Mouse (Mus musculus) kidney, embryonic 14.5 days (tissue): ENCODE results near the gene Kcng1. TPM values are rescaled to one million over a fixed set of nuclear protein-coding genes. Genes with fewer than 3 reads are reported as not detected.

Source experiments
- polyA plus RNA-seq: library from polyadenylated mRNA; unstranded; fragments of >200 nt; fragmentation: Nextera tagmentation; extraction: Ambion mirVana; gene quantifications from 2 replicates; pipeline ENCODE4 v1.2.1, GENCODE M21; 2014

The Kcng1 gene
- polyA plus RNA-seq, 1 experiment from 2014 or later = 0.62 TPM

Other genes starting within 250 kb of the Kcng1 start
- 9.7 and 22.0 TPM in 2 replicates for gene Pard6b, start 200.7 kb downstream of the Kcng1 start, polyA plus RNA-seq
- gene Adnp, start 74.6 kb downstream of the Kcng1 start, polyA plus RNA-seq = 3.8 and 4.0 TPM in 2 replicates
- 29.9 and 35.7 TPM in 2 replicates for gene Gm20716, start 51.4 kb downstream of the Kcng1 start, polyA plus RNA-seq
- gene Dpm1, start 51.1 kb downstream of the Kcng1 start, polyA plus RNA-seq = 82.3 and 84.0 TPM in 2 replicates
- 8.8 and 10.1 TPM in 2 replicates for gene Mocs3, start 51.1 kb downstream of the Kcng1 start, polyA plus RNA-seq